Mouse (Mus musculus) lung, postnatal 10 days (tissue): Measurements from ENCODE around the gene Rnf126.

Experiments
- DNase-seq: peaks from one replicate; pipeline ENCODE4 v3.0.0; 2021

Gene Rnf126

GRCm38 (mm10) chr10:79792339-79793040, 25.7 kb upstream of the Rnf126 start:
- no peak for DNase-seq

GRCm38 (mm10) chr10:79790861-79791260, 24.1 kb upstream of the Rnf126 start, which contains the start of gene Prss57:
TSS of gene Prss57 (minus strand) at chr10:79790961.
- DNase-seq, result no peak

GRCm38 (mm10) chr10:79789581-79789980, 22.8 kb upstream of the Rnf126 start:
- no peak for DNase-seq

- peak; percentile 88 for DNase-seq
Measured at GRCm38 (mm10) chr10:79788386-79789158, 21.8 kb upstream of the Rnf126 start.

- peak; percentile 57 for DNase-seq
Measured at GRCm38 (mm10) chr10:79783920-79784800, 17.4 kb upstream of the Rnf126 start.

- DNase-seq, result peak; percentile 52
Measured at GRCm38 (mm10) chr10:79783050-79783449, 16.3 kb upstream of the Rnf126 start.

GRCm38 (mm10) chr10:79781956-79782355, 15.2 kb upstream of the Rnf126 start:
- DNase-seq, result no peak

GRCm38 (mm10) chr10:79781139-79781538, 14.4 kb upstream of the Rnf126 start:
- no peak for DNase-seq

GRCm38 (mm10) chr10:79780664-79781015, 13.9 kb upstream of the Rnf126 start:
- peak; percentile 88 for DNase-seq

- peak; percentile 98 for DNase-seq
Measured at GRCm38 (mm10) chr10:79779784-79780663, 13.3 kb upstream of the Rnf126 start.

GRCm38 (mm10) chr10:79779193-79779592, 12.4 kb upstream of the Rnf126 start:
- DNase-seq, result no peak

- peak; percentile 87 for DNase-seq
Measured at GRCm38 (mm10) chr10:79778006-79778405, 11.3 kb upstream of the Rnf126 start.

GRCm38 (mm10) chr10:79777103-79777531, 10.4 kb upstream of the Rnf126 start, which contains the start of gene Fstl3:
TSS of gene Fstl3 (plus strand) at chr10:79777272.
- peak; percentile 61 for DNase-seq

- no peak for DNase-seq
Measured at GRCm38 (mm10) chr10:79774486-79775279, 7.9 kb upstream of the Rnf126 start.

- DNase-seq, result no peak
Measured at GRCm38 (mm10) chr10:79773208-79773607, 6.5 kb upstream of the Rnf126 start.

GRCm38 (mm10) chr10:79772320-79772719, 5.6 kb upstream of the Rnf126 start:
- DNase-seq, result no peak

GRCm38 (mm10) chr10:79769329-79769728, 2.6 kb upstream of the Rnf126 start:
- DNase-seq, result no peak

- peak; percentile 87 for DNase-seq
Measured at GRCm38 (mm10) chr10:79768400-79768799, 1.6 kb upstream of the Rnf126 start.

- peak; percentile 96 for DNase-seq
Measured at GRCm38 (mm10) chr10:79767372-79768244, 856 bp upstream of the Rnf126 start.

GRCm38 (mm10) chr10:79766001-79766507, 698 bp downstream of the Rnf126 start:
- DNase-seq, result no peak
